In genomic region chr9:118221186-118221585, GRCm38 (mm10) we compare ENCODE assay signal across 16 mouse cellular contexts.
"Had no signal": no experiment of that assay in that cellular context is flagged by ENCODE, and none has a peak within 500 bp of the region (broad histone marks: within the 10 kb centered on the region; RNA-seq: fewer than 3 reads in every experiment).

No protein-coding gene starts in this region.

- H3K4me3 ChIP-seq: neural tube, embryonic 13.5 days; neural tube, embryonic 15.5 days; stomach, embryonic 15.5 days had no signal

- H3K27ac ChIP-seq: neural tube, embryonic 13.5 days; neural tube, embryonic 15.5 days; stomach, embryonic 15.5 days; stomach, postnatal 0 days had no signal

- H3K27me3 ChIP-seq: neural tube, embryonic 13.5 days; neural tube, embryonic 15.5 days; stomach, embryonic 15.5 days had no signal

- H3K9me3 ChIP-seq: neural tube, embryonic 13.5 days; neural tube, embryonic 15.5 days; stomach, embryonic 15.5 days had no signal

- DNase-seq: retina, postnatal 1 day; right cerebral cortex, adult 18-20 months; right cerebral cortex, postnatal 14 days; right cerebral cortex, postnatal 25 days; right cerebral cortex, postnatal 4 days; spleen, adult 18-20 months; thymus, adult 18-20 months; thymus, adult 2 months; thymus, postnatal 14 days; thymus, postnatal 25 days; thymus, postnatal 36 days; thymus, postnatal 4 days had no signal

- H3K4me1 ChIP-seq: neural tube, embryonic 13.5 days; neural tube, embryonic 15.5 days; stomach, embryonic 15.5 days had no signal

- H3K36me3 ChIP-seq: neural tube, embryonic 13.5 days; neural tube, embryonic 15.5 days; stomach, embryonic 15.5 days had no signal
